Mouse (Mus musculus): ENCODE measurements around the gene Pgrmc1. TPM values are rescaled to one million over a fixed set of nuclear protein-coding genes. Genes with fewer than 3 reads are reported as not detected.

Pgrmc1 gene
- total RNA-seq, 2 experiments from 2014 or later: 17.3 to 19.0 TPM

DNA sequence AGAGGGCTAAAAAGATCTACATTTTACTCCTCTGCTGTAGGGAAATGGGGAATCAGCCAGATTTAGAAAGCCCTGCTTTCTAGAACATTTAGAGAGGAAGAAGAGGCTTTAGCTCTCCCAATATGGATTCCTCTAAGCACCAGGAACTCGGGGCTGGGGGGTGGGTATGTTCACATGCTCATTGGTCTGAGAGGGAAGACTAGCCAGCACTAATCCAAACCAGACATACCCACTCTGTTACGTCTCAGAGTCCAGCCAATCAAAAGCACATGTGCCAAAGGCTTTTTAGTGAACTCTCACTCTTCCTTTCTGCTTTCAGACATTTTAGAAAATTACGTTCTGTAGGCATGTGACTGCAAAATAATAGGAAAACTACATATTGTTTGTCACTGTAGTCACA lies 1.6 kb downstream of the Pgrmc1 start:
- no peak for DNase-seq
- intact Hi-C loops (cut with DNase I; ENCODE audit: low total_unique reads): no loop called here

DNA sequence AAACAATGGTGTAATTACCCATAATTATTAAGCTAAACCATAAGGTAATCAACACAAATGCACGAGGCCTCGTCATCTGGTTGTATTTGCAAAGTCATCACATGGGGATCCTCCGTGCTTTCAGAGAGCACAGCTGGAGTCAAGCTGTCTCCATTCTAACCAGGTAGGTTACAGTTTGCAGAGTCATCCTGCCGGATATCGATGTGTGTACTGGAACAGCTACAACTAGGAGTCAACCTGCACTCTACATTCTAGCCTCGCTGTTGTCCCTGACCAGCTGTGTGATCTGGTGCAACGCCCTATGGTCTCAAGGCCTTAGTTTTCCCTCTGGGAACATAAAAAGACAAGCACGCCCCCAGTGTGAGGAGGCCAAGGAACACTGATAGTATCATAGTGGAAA lies 2.1 kb downstream of the Pgrmc1 start:
- no peak for DNase-seq
- intact Hi-C loops (cut with DNase I; ENCODE audit: low total_unique reads): no loop called here

DNA sequence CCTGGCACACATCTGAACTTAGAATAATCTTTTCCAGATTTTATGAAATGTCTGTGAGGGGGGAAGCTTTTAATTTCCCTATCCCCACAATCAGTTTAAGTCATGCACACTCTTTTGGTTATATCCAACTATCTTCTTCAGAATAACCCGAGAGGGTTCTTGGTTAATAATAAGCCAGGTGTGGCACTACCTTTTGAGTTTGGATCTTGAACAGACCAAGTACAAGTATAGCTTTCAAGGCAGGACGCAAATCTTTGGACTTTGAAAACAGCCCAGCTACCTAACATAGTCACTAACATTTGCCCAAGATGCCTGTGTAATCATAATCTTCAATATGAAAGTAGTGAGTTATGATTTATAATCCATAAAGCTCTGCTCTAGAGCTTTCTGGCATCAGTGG lies 4.9 kb downstream of the Pgrmc1 start:
- intact Hi-C loops (cut with DNase I; ENCODE audit: low total_unique reads): no loop called here
- no peak for DNase-seq

DNA sequence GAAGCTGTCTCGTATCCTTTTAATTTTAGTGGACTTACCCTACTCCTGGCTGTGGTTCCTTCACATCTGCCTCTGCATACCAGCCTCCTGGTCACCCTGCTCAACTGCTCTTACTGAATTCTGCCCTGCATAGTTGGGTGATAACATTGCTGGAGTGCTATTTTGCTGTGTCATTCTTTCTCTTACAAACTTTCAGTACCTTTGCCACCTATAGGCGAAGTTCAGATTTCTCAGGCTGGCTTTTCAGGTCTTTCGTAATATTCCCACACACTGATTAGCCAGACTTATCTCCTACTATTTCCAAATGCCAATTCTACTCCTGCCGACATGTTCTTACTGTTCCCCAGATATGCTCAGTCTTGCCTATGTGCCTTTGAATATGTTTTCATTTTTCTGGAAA lies 6.0 kb downstream of the Pgrmc1 start:
- DNase-seq: no peak
- intact Hi-C loops (cut with DNase I; ENCODE audit: low total_unique reads): no loop called here

DNA sequence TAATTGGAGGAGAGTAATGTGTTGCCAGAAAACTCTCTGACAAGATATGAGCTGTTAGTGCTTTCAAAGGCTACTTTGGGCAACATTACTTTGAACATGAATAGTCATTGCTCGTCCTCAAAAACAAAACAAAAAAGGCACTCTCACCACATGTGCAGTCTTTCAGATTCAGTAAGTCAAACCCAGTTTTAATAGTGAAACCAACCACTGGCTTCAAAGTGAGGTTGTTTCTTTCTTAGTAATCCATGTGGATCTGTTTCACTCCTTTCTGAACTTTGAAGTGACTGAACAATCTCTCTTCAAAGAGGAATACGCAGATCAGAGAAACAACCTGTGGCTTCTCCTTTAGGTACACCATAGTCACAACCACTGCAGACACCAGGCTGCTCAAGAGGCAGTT lies 11.1 kb downstream of the Pgrmc1 start:
- no peak for DNase-seq
- intact Hi-C loops (cut with DNase I; ENCODE audit: low total_unique reads): no loop called here

DNA sequence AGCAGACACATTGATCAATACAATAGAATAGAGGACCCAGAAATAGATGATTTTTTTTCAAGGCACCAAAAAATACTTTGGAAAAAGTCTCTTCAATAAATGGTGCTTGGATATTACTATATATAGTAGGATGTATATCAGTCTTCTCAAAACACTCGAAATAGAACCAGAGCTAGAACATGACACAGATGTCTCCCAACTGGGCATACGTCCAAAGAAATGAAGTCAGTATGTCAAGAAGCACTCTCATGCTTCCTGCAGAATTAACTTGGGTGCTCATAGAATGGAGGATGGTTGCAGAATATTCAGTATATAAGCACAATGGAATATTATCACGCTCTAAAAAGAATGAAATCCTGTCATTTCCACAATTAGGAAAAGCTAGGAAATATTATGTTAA lies 30.1 kb downstream of the Pgrmc1 start:
- intact Hi-C loops (cut with DNase I; ENCODE audit: low total_unique reads): no loop called here

DNA sequence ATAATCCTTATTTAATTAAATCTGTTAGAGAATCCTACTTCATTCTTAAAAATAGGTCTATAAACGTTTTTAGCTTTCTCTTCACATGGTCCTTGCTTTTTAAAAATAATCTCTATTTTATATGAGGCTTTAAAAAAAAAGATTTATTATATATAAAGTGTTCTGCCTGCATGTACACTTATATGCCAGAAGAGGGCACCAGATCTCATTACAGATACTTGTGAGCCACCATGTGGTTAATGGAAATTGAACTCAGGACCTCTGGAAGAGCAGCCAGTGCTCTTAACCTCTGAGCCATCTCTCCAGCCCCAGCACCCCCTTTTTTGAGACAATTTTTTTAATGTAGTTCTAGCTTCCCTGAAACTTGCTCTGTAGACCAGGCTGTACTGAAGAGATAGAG lies 32.8 kb downstream of the Pgrmc1 start:
- DNase-seq: no peak
- intact Hi-C loops (cut with DNase I; ENCODE audit: low total_unique reads): no loop called here

More for the DNA sequence above, 30.1 kb downstream of the Pgrmc1 start:
- no peak for DNase-seq

DNA sequence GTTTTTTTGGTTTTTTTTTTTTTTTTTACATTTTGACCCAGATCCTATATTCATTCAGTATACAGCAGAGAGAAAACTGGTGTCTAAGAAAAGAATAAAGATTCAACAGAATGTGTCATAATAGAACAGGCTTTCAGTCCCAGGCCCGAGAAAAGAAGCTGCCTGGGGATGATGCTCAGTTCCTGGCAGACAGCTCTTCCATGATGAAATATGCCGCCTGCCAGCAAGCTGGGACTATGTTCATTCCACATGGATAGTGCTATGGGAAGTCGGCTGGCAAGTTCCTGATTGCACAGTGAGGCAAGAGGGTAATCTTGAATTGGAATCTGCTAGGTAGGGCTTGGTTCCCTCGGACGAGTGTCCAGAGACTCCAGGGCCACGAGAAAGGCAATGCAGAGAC lies 42.0 kb downstream of the Pgrmc1 start:
- DNase-seq: no peak
- intact Hi-C loops (cut with DNase I; ENCODE audit: low total_unique reads): no loop called here

DNA sequence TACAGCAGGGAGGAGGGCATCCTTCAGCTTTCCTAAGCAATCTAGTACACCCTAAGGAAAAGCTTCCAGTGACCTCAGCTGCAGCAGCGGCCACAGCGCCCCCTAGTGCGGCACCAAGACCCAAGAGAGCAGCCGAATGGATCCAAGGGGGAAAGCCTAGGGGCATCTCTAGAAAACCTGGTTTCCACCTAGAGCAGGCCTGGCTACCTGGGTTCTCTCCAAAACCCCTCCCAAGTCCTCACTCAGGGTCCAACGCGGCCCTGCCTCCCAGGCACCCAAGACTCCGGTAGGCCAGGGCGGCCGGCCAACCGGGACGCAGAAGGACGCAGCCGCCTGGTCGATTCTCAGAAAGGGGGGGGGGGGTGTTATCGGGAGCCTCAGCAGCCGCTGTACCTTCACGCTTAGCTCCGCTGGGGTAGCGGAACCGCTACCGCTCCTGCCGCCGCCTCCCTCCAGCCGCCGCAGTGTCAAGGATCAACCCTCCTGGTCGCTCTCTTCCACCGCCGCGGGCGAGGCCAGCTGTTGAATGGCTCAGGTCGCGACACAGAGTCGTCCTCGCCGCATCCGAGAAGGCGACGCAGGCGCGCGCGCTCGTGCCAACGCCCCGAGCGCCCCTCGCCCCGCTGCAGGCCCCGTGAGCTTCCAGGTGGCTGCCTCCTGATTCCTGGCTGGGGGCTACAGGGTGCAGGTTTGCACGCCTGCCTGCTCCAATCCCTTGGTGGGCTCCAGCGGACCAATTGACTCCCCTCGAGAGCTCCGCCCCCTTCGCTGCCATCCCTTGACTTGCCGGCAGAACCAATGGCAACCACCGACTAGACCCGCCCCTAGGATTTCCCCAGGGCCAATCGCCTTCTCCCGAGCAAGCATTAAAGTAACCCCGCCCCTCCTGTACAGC lies 46.9 kb downstream of the Pgrmc1 start, which contains the start of gene Akap17b:
TSS of gene Akap17b (minus strand) at position 739 of the 895 bp plus-strand sequence.
- intact Hi-C loops (cut with DNase I; ENCODE audit: low total_unique reads): no loop called here
- DNase-seq: peak; percentile 81

Other genes with a start within 250 kb of the Pgrmc1 start
- gene Gm6268, start 196.9 kb upstream of the Pgrmc1 start, total RNA-seq (2021): not detected
- gene Gm14569, start 106.4 kb upstream of the Pgrmc1 start, total RNA-seq (2021): not detected
- gene Akap17b, start 47.2 kb downstream of the Pgrmc1 start, total RNA-seq (2021): 1 to 10 TPM; 1.4 to 1.6 TPM
- gene Slc25a43, start 145.5 kb downstream of the Pgrmc1 start, total RNA-seq (2021): under 1 TPM in 1 of 2 experiments, not detected in 1; 0.25 TPM
- gene Slc25a5, start 197.4 kb downstream of the Pgrmc1 start, total RNA-seq (2021): 100 to 1,000 TPM; 163 to 168 TPM